Mouse (Mus musculus): ENCODE data around the gene Dnlz. TPM values are rescaled to one million over a fixed set of nuclear protein-coding genes. Genes with fewer than 3 reads are reported as not detected.

Dnlz gene
- polyA plus RNA-seq (2012; rRNA removed; ENCODE audit: low replicate concordance) = 23.6 and 24.9 TPM in 2 replicates

DNA sequence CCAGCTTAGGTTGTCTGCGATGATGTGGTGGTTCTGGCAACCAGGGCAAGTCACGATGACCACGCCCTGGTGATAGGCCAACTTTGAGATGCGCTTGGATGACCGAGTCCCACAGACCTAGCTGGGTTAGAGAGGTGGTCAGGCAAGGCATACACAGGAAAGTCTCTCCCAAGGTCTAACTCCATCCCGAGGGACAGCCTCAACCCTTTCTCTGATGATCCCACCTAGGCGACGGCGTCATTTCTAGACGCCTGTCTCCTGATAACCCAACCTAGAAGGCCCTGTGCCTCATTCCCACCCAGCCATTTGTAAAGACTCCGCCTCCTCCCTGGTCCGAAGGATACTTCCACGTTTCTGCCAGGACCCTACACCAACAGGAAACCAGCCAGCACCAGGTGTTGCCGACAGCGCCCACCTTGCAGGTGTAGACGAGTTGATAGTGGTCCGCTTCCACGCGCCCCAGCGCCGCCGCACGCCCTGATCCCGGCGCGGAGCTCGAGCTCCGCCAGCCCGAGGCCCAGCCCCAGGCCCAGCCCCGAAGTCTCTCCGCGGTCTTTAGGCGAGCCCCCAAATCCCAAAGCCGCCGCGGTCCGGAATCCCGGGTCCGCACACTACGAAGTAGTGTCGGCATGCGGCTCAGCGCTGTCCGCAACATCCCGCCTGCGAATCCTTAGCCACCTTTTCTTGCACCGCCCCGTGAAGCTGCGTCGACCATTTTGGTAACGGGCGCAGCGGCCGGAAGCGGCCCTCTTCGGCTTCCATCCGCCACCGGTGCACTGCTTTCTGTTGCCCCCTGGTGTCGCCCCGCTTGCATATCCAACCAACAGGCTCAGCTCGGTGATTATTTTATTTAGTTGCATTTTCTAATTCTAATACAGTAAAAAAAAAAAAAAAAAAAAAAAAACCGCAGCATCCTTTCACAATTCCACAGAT lies at the start of gene Dnlz:
Gene Dnlz, minus strand, starts transcription at position 753 of the 933 bp plus-strand sequence.

GRCm38 (mm10) chr2:26389154-26389690 lies 37.3 kb upstream of the Dnlz start, which contains the start of the genes Entr1 and Pmpca:
TSS of gene Entr1 (minus strand) at chr2:26389316.
TSS of gene Pmpca (plus strand) at chr2:26389339.

GRCm38 (mm10) chr2:26380131-26380771 lies 28.3 kb upstream of the Dnlz start, which contains the start of gene Snapc4:
TSS of gene Snapc4 (minus strand) at chr2:26380653.

GRCm38 (mm10) chr2:26360772-26361171 lies 8.9 kb upstream of the Dnlz start, which contains the start of gene Card9:
TSS of gene Card9 (minus strand) at chr2:26360918.

GRCm38 (mm10) chr2:26315072-26315924 lies 36.6 kb downstream of the Dnlz start, which contains the start of gene Gpsm1:
TSS of gene Gpsm1 (plus strand) at chr2:26315515.

Other genes starting within 250 kb of the Dnlz start
- gene Nacc2, start 228.9 kb downstream of the Dnlz start, polyA plus RNA-seq (2012; rRNA removed; ENCODE audit: low replicate concordance) = 46.8 and 96.8 TPM in 2 replicates
- gene Lhx3, start 143.8 kb downstream of the Dnlz start, polyA plus RNA-seq (2012; rRNA removed; ENCODE audit: low replicate concordance) = not detected in 2 replicates
- gene Qsox2, start 114.6 kb downstream of the Dnlz start, polyA plus RNA-seq (2012; rRNA removed; ENCODE audit: low replicate concordance) = 11.7 and 13.9 TPM in 2 replicates
- 0.50 and 0.73 TPM in 2 replicates for gene Ccdc187, start 57.6 kb downstream of the Dnlz start, polyA plus RNA-seq (2012; rRNA removed; ENCODE audit: low replicate concordance)
- 19.1 and 31.7 TPM in 2 replicates for gene Gpsm1, start 36.6 kb downstream of the Dnlz start, polyA plus RNA-seq (2012; rRNA removed; ENCODE audit: low replicate concordance)
- 6.2 and 11.1 TPM in 2 replicates for gene Card9, start 8.8 kb upstream of the Dnlz start, polyA plus RNA-seq (2012; rRNA removed; ENCODE audit: low replicate concordance)
- gene Snapc4, start 28.5 kb upstream of the Dnlz start, polyA plus RNA-seq (2012; rRNA removed; ENCODE audit: low replicate concordance) = 37.3 and 48.9 TPM in 2 replicates
- gene Entr1, start 37.2 kb upstream of the Dnlz start, polyA plus RNA-seq (2012; rRNA removed; ENCODE audit: low replicate concordance) = 85.9 and 95.2 TPM in 2 replicates
- 26.6 and 59.7 TPM in 2 replicates for gene Pmpca, start 37.2 kb upstream of the Dnlz start, polyA plus RNA-seq (2012; rRNA removed; ENCODE audit: low replicate concordance)
- 32.3 and 33.1 TPM in 2 replicates for gene Inpp5e, start 57.1 kb upstream of the Dnlz start, polyA plus RNA-seq (2012; rRNA removed; ENCODE audit: low replicate concordance)
- 103 and 116 TPM in 2 replicates for gene Sec16a, start 93.1 kb upstream of the Dnlz start, polyA plus RNA-seq (2012; rRNA removed; ENCODE audit: low replicate concordance)
- 51.4 and 106 TPM in 2 replicates for gene Notch1, start 164.6 kb upstream of the Dnlz start, polyA plus RNA-seq (2012; rRNA removed; ENCODE audit: low replicate concordance)
- 381 and 497 TPM in 2 replicates for gene Egfl7, start 227.9 kb upstream of the Dnlz start, polyA plus RNA-seq (2012; rRNA removed; ENCODE audit: low replicate concordance)
- gene Gm20532, start 234.5 kb upstream of the Dnlz start, polyA plus RNA-seq (2012; rRNA removed; ENCODE audit: low replicate concordance) = not detected in 2 replicates